In genomic region chr3:130729472-130730188, GRCm38 (mm10) we compare ENCODE assay signal across 8 mouse cellular contexts. TPM values are rescaled to one million over a fixed set of nuclear protein-coding genes. Genes with fewer than 3 reads are reported as not detected.
DNase-seq lines count a peak whose midpoint lies in the region; ATAC-seq and TF ChIP-seq lines count a peak whose summit lies in the region.

No protein-coding gene starts in this region.

- ATAC-seq in lung, embryonic 14.5 days (ENCODE audit: insufficient read depth) = peak; percentile 41; the same call in 1 of the 2 replicates
- peak; percentile 72 for ATAC-seq in neural tube, embryonic 13.5 days (ENCODE audit: low read depth)

- peaks cover 28% of the 10 kb centered on the region for H3K4me1 ChIP-seq in E14TG2a.4 (replicated peaks; ENCODE audit: low read depth, low read length)
- H3K4me1 ChIP-seq in lung, embryonic 14.5 days (ENCODE audit: insufficient read depth) = peaks cover 7% of the 10 kb centered on the region; the same call in 1 of the 2 replicates
- H3K4me1 ChIP-seq in neural tube, embryonic 13.5 days (replicated peaks) = peaks cover 24% of the 10 kb centered on the region

- under 1% methylated on average over 58 of the region's 58 CpGs for WGBS in lung, embryonic 14.5 days
- WGBS in neural tube, embryonic 13.5 days = under 1% methylated on average over 58 of the region's 58 CpGs

- TF ChIP-seq CTCF in E14TG2a.4 (conservative IDR thresholded peaks at IDR 0.05; ENCODE audit: low read length) = 0 out of 2 replicates have a peak, but pooled peaks have one; percentile 3
- TF ChIP-seq CTCF in lung, embryonic 14.5 days (IDR thresholded peaks at IDR 0.05; ENCODE audit: low read depth) = peak; percentile 47

- peak overlapping the region; percentile 88 for H3K4me2 ChIP-seq in lung, embryonic 14.5 days
- H3K4me2 ChIP-seq in neural tube, embryonic 13.5 days = peak overlapping the region; percentile 83

- intact Hi-C loops in gastrocnemius, postnatal 14 days (cut with DNase I; ENCODE audit: low total_unique reads) = no loop called here

- no peaks in the 10 kb centered on the region for H3K27me3 ChIP-seq in E14TG2a.4 (ENCODE audit: insufficient read depth, low read length)
- no peaks in the 10 kb centered on the region for H3K27me3 ChIP-seq in lung, embryonic 14.5 days (ENCODE audit: insufficient read depth, low read length)
- H3K27me3 ChIP-seq in neural tube, embryonic 13.5 days = no peaks in the 10 kb centered on the region

- H3K9ac ChIP-seq in lung, embryonic 14.5 days = peak overlapping the region; percentile 94
- H3K9ac ChIP-seq in neural tube, embryonic 13.5 days = peak overlapping the region; percentile 97

- peak overlapping the region; percentile 95 for H3K4me3 ChIP-seq in E14TG2a.4 (replicated peaks; ENCODE audit: low read length)
- H3K4me3 ChIP-seq in lung, embryonic 14.5 days (ENCODE audit: low read depth, low read length) = peak overlapping the region; percentile 80
- H3K4me3 ChIP-seq in neural tube, embryonic 13.5 days = peak overlapping the region; percentile 90

- peak; percentile 56 for DNase-seq in A20 (ENCODE audit: low read depth, low spot score)
- peak; percentile 34 to 42 for DNase-seq in cerebellum, postnatal 4 days (ENCODE audit: low spot score in 2 of 2)
- DNase-seq in gastrocnemius, postnatal 14 days = peak; percentile 55
- DNase-seq in kidney, postnatal 10 days = peak; percentile 71
- DNase-seq in lung, embryonic 14.5 days = peak; percentile 61
- DNase-seq in urinary bladder, postnatal 36 days (ENCODE audit: low spot score in 2 of 2) = peak; percentile 4 to 37

- H3K27ac ChIP-seq in lung, embryonic 14.5 days (ENCODE audit: low read depth) = peak overlapping the region; percentile 89
- H3K27ac ChIP-seq in neural tube, embryonic 13.5 days (replicated peaks) = peak overlapping the region; percentile 92

- peaks cover 34% of the 10 kb centered on the region for H3K36me3 ChIP-seq in E14TG2a.4 (ENCODE audit: insufficient read depth, low read length)
- H3K36me3 ChIP-seq in lung, embryonic 14.5 days (ENCODE audit: insufficient read depth) = peaks cover 44% of the 10 kb centered on the region
- H3K36me3 ChIP-seq in neural tube, embryonic 13.5 days = peaks cover 41% of the 10 kb centered on the region

- H3K9me3 ChIP-seq in E14TG2a.4 (ENCODE audit: low read length) = no peaks in the 10 kb centered on the region
- no peaks in the 10 kb centered on the region for H3K9me3 ChIP-seq in lung, embryonic 14.5 days (ENCODE audit: low read depth, low read length)
- H3K9me3 ChIP-seq in neural tube, embryonic 13.5 days = no peaks in the 10 kb centered on the region

RNA-seq across cellular contexts. Expression of gene Rpl34, which starts 0.6 kb away (rescaled TPM):
- 100 to 1,000 TPM; 465 to 522 TPM for total RNA-seq in gastrocnemius, postnatal 14 days (2021)
- 1,090 and 1,134 TPM in 2 replicates for polyA plus RNA-seq in lung, embryonic 14.5 days (2014; fragmentation: Nextera tagmentation; extraction: Ambion mirVana)
- 556 and 623 TPM in 2 replicates for polyA plus RNA-seq in neural tube, embryonic 13.5 days (2015; fragmentation: Nextera tagmentation; extraction: Ambion mirVana)

RNA-seq across cellular contexts. Expression of gene Ostc, which starts 20.4 kb away (rescaled TPM):
- total RNA-seq in gastrocnemius, postnatal 14 days (2021) = 10 to 100 TPM; 40.6 to 54.5 TPM
- 401 and 409 TPM in 2 replicates for polyA plus RNA-seq in lung, embryonic 14.5 days (2014; fragmentation: Nextera tagmentation; extraction: Ambion mirVana)
- 275 and 283 TPM in 2 replicates for polyA plus RNA-seq in neural tube, embryonic 13.5 days (2015; fragmentation: Nextera tagmentation; extraction: Ambion mirVana)

Comparison
In these comparisons a context has a peak if more than half of its experiments do, and no peak if none do; other contexts are left out.
1. Peak in every context shown above with its lines: DNase-seq, ATAC-seq, H3K4me3 ChIP-seq and H3K27ac ChIP-seq.
2. DNase-seq: peak in every context shown above with its lines; median percentile 71 in kidney, postnatal 10 days; 61 in lung, embryonic 14.5 days; 56 in A20; 55 in gastrocnemius, postnatal 14 days; 38 in cerebellum, postnatal 4 days; 20 in urinary bladder, postnatal 36 days.